Mouse (Mus musculus) liver, embryonic 14.5 days (tissue): ENCODE results near the gene Sel1l2.

Experiments
- CTCF ChIP-seq: IDR thresholded peaks from 2 replicates; pipeline ENCODE4 v1.5.1; 2016; ENCODE audit warnings: antibody characterized with exemption, low read depth, control low read depth
- EP300 ChIP-seq: IDR thresholded peaks from 2 replicates; pipeline ENCODE4 v1.6.1; 2016; ENCODE audit warnings: antibody characterized with exemption, low read depth

GRCm38 (mm10) chr2:140254256-140254655 lies 135.2 kb downstream of the Sel1l2 start:
- TF ChIP-seq CTCF (no peak), EP300 (no peak)
